Mouse (Mus musculus): ENCODE results near the gene Disc1.

- TF ChIP-seq EP300 (IDR thresholded peaks at IDR 0.05) (no peak), CTCF (IDR thresholded peaks at IDR 0.05) (peak; percentile 88)
These were observed 2.0 kb upstream of the Disc1 start for GRCm38 (mm10) chr8:125052026-125052425.
